Mouse (Mus musculus) heart, adult 18-20 months (tissue): ENCODE data around the gene Cntfr. TPM values are rescaled to one million over a fixed set of nuclear protein-coding genes. Genes with fewer than 3 reads are reported as not detected.

Experiments used
- DNase-seq, 2 experiments: peaks; one replicate each; pipeline ENCODE4 v3.0.0; 2021 to 2022; ENCODE audit warnings: mixed read lengths in 1 of 2
- long read RNA-seq, 2 experiments: library from polyadenylated mRNA; stranded (forward); transcript quantifications; one replicate each; pipeline ENCODE4 v2.0.0; 2021
- total RNA-seq, 2 experiments: library from RNA; stranded (reverse); gene quantifications; 2 replicates each; pipeline ENCODE4 v1.2.3; 2021

The Cntfr gene
- total RNA-seq, result 1 to 10 TPM; 3.3 to 4.4 TPM
- long read RNA-seq, experiment 1, result 0 reads
- long read RNA-seq, experiment 2, result 0 reads

DNA sequence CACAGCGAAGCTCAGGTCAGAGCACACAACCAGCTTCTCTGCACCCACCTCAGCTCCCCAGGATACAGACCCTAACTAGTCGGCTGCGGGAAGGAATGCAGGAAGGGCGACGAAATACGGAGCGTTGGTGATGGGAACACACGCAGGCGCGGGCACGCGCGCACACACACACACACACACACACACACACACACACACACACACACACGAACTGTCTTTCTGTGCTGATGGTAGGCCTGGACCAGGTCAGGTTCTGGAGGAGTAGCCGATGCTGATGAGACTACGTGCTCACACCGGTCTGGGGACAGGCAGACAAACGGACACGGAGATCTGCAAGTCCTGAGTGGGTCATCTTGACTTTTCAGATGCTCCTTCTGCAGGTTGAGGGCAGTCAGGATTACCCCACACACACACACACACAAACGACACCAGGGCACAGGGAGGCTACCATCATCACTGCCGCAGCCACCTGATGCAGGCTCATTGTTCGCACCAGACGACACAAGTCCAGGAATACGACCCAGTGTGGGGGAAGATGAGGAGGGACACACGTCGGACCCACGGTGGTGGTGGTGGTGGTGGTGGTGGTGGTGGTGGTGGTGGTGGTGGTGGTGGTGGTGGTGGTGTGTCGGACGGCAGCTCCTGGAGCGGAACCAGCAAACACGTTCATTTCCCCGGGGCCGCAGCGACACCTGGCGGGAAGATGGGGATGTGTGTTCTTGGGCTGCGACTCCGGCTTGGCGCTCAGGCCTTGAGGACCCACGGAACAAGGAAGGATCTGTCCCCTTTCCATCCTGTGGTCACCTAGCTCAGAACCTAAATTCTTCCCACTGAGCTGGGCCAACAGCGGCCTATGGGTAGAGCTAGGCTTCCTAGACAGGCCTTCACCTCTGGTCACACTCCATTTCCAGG lies at the start of gene Cntfr:
TSS of gene Cntfr (minus strand) at position 160 of the 912 bp plus-strand sequence.
- peak; percentile 85 to 91 for DNase-seq

DNA sequence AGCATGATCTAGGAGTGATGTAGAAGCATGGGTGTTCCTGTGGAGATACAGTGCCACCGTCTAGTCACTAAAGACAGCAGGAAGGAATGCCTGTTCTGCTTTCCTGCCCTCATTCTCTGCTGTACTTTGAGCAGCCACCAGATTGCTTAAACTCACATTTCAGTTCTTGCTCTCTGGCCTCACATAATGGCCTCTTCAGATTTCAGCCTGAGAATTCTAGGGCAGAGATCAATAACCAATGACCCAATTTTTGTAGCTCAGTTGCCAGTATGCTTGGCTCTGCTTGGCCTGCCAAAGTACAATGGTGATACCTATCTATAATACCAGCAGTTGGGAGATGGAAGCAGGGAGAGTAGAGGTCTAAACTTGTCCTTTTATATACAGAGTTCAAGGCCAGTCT lies 48.1 kb upstream of the Cntfr start:
- DNase-seq, result no peak

DNA sequence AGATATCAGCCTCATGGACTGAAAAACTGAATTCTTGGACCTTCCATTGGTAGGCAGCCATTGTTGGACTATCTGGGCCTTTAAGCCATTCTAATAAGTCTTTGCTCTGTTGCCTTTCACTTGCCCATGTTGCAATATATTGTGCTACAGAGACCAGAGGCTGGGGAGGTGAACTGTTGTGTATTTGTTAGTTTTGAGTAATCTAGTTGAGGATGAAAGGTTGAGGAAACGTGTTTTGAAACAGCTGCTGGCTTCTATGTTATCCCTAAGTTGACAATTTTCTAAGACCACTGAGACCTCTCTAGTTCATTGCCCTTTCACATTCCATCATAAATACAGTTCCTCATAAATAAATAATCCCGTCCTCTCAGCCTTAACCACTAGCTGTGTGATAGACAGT lies 47.2 kb upstream of the Cntfr start:
- no peak for DNase-seq

DNA sequence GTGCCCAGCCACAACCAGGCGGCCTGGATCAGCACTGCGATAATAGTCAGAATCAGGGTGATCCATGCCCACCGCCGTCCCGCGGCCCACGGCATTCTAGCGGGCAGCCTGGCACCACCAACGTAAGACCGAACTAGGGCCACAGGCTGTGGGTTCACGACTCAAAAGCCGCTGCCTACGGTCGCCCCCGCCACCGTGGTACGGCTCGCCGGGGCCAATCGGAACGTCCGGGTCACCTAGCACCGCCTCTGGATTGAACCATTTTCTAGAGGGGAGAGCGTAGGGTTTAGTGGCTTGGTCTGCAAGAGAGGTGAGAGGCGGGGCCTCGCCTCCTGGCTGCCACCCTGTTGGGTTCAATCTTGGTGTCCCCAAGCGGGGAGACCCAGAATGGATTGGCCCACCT lies 44.3 kb upstream of the Cntfr start:
- DNase-seq, result peak; percentile 97

DNA sequence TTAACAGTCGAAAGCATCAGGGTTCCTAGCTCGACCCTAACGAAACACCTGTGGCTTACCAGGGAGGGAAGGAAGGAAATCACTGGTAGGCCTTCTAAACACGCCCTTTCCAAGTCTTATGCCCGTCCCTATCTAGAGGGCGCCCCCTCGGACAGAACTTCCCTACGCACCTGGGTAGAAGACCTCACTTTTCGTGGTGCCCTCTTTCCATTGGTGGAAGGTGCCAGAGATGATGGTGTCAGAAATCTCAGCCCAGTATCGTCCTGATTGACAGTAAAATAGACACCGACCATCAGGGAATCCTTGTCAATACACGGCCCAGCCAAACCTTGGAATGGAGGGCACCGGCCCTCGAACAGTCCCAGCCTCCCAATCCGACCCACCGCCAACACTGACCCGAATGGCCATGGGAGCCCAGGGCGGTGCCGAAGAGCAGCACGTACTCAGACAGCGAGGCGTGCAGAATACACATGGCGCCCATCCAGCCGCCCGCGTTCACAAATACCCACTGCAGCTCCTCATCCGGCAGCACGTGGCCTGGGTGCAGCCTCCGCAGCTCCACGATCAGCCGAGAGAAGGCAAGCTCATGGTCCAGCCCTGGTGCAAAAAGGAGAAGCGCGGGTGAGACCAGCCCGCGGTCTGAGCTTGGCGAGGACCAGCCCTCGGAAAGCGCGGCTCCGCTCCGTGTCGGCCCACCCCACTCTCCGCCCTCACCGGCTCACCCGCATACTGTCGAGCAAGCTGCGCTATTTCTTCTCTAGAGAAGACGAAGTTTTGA lies 43.7 kb upstream of the Cntfr start:
- no peak for DNase-seq

DNA sequence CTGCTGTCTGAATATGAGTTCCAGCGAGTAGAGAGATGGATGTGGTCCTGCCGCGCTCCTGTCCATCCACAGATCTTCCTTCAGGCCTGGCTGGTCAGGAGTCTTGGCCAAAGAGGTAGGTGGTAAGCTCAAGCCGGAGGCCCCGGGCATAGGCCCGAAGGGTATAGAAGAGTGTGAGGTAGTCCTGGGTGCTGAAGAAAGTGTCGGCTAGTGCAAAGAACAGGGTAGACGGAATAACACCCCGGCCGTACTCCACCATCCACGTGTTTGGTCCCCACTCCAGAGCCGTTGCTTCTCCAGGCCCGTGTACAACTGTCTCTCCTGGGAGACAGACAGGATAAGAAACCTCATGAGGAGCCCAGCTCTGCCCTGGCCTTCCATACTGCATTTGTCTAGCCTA lies 42.4 kb upstream of the Cntfr start:
- DNase-seq, result no peak

DNA sequence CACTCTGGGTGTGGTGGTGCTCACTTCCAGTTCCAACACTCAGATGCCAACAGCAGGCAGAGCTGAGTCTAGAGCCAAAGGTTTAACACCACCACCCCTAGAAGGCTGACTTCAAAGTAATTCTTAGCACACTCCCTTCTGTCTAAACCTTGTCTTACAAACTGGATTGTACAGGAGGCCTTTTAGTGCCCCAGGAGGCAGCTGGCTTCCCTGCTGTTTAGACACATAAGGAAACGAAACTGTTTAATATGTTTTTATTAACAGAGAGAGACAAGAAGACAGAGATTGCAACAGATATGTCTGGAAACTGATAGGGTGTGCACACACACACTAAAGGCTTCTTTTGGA lies 41.3 kb upstream of the Cntfr start:
- no peak for DNase-seq

DNA sequence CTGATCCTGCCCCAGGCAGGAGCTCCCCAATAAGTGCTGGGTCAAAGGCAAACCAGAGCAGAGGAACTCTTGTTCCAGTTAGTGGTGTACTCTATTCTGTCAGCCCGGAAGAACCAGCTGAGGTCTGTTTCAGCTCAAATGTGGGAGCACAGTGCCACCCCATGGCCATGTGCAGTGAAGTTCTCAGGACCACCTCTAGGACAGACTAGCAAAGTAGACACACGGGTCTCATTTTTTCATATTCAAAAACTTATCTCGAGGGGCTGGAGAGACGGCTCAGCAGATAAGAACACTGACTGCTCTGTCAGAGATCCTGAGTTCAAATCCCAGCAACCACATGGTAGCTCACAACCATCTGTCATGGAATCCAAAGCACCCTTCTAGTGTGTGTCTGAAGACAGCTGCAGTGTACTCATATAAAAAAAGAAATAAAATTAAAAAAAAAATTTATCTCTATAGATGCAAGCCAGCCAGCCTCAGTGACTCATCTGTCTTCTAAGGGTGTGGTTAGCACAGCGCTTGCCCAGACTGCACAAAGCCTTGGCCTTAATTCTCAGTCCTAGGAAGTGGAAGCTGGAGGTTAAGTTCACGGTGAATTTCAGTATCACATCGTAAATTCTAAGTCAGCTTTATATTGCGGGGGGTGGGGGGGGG lies 40.8 kb upstream of the Cntfr start:
- peak; percentile 79 to 87 for DNase-seq

DNA sequence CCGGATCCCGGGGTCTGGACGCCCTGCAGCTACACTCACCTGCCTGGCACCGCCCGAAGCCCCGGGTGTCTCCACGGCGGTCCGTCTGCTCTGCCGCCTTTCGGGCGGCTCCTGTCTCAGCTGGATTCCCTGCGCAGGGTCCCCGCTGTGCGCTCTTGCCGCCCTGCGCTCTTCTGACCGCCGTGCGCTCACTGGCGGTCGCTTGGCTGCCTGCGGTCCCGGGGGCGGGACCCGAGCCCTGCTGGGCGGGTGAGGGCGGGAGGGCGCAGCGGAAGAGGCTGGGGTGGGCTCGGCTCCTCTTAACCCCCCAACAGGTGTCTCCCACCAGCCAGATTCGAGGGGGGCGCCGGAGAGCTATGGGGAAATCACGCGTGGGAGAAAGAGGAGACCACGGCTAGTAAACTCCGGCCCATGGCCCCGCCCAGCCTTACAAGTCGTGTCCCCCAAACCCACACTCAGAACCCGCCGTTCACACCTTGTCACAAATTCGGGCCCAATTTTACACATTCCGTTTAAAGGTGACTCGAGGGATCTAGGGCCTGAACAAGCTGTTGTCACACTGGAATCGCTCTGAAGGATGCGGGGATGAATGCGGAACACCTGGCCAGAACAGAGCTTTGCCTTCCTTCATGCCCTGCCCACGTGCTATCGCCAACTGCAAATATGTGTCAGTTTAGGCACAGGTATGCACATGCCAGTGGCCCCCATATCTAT lies 34.3 kb upstream of the Cntfr start, which contains the start of gene Arid3c:
TSS of gene Arid3c (minus strand) at position 91 of the 714 bp plus-strand sequence.
- DNase-seq, result no peak

DNA sequence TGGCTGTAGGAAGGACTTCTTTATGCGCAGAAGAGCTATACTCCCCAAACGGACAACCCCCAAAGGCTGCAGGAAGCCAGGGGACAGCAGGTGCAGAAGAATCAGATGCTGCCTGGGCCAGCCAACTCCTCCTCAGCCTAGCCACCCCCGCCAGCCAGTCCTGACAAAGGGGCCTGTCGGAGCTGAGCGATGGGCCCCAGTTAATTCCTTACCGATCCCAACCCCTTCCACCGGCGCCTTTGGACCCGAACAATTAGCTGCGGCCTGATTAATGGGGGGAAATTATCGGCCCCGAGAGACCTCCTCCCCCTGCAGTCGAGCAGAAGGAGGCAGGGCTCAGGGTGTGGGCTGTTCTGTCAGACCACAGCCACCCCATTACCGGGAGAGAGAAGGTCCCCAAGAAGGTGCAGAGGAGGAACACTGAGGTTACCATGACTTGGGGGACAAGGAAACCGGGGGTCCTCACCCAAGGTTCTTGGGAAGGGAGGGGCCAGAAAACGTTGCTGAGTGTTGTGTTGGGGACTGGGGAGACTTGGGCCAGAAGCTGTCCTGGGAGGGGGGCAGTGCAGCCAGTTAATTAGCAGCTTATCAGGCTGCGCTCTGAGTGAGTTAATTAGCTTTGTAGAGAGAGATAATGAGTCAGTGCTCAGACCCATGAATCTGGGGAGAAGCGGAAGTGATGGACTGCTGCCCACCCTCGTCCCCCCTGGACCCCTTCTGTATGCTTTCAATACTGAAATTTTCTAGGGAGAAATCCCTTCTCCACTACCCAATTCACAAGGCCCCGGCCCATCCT lies 30.1 kb upstream of the Cntfr start:
- DNase-seq, result no peak

DNA sequence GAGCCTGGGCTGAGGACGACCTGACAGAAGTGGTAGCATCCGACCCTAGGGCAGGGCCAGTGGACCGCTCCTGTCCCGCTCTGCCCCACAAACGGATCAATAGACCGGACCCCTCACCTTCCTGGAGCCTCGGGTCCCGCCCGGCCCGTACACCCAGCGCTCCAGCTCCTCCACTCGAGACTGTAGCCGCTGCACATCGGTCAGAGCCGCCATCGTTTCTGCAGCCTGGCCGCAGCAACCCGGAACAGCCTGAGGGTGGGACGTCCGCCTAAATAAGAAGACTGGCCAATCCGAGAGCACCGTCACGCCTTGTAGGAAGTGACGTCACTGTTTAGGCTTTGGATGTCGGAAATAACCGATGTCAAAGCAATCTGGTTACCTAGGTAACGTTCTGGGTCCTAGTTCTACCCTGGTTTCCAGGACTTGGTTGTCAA lies 26.0 kb upstream of the Cntfr start, which contains the start of gene Dctn3:
TSS of gene Dctn3 (minus strand) at position 253 of the 434 bp plus-strand sequence.
- peak; percentile 92 to 95 for DNase-seq

DNA sequence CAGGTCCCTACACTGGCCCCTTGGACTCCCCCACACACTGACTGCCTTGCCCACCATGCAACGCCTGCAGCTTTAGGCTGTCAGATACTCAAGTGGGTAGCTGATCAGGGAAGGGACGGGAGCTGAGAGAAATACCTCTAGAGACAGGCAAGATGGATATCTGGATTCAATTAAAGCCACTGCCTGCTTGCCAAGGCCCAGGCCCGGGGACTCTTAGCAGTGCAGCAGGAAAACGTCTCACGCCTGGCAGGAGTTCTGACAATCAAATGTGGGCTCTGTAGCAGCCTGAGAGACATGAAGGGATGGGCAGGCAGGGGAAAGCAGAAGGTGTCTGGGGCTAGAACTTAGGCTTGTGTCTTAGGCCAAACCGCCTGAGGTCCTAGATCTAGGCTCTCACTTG lies 19.9 kb upstream of the Cntfr start:
- DNase-seq, result no peak

DNA sequence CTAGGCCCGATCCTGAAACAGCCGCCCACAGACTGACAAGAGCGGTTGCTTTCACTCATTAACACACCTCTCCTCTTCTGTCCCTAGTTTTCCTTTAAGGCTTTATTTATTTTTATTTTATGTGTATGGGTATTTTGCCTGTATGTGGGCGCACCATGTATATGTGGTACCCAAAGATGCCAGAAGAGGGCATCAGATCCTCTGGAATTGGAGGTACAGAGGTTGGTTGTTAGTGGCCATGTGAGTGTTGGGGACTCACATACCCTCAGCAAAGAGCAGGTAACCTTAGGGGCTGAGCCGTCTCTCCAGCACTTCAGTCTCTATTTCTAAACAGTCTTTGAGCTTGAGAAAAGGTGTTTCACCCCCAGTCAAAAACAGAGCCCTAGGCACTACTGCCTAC lies 18.7 kb upstream of the Cntfr start:
- DNase-seq, result peak; percentile 32 to 63

DNA sequence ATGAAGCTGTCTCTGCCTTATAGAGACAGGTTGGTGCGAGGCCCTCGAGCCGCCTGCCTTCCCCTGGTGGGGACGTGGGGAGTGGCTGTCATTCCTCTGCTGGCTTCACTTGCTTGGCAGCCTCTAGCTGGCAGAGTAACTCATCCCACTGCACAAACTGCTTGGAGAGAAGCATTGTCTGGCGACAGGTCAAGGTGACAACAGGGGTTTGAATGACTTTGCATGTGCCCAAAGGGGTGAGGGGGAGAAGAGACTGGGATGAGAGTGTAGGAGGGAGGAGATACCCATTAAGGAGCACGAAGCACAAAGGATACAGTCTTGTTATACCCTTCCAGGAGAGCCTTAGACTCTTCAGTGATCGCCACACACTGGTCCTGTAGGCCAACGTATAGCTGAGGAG lies 18.2 kb upstream of the Cntfr start:
- no peak for DNase-seq

DNA sequence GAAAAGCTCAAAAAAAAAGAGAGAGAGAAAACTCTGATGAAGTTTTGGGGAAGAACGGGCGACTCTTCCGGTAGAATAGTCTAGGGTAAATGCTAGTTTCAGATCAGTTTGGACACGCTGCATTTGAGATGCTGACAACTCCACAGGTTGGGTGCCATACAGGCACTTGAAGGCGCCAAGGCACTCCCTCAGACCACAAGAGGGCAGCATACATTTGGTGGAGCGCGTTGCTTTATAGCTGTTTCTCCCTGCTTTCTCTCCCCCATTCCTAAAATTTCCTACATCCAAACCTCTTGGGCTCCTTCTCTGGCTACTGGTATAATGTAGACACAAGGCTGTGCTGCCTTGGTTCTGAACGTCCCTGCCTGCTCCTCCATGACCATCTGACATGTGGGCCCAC lies 17.4 kb upstream of the Cntfr start:
- peak; percentile 70 to 86 for DNase-seq

DNA sequence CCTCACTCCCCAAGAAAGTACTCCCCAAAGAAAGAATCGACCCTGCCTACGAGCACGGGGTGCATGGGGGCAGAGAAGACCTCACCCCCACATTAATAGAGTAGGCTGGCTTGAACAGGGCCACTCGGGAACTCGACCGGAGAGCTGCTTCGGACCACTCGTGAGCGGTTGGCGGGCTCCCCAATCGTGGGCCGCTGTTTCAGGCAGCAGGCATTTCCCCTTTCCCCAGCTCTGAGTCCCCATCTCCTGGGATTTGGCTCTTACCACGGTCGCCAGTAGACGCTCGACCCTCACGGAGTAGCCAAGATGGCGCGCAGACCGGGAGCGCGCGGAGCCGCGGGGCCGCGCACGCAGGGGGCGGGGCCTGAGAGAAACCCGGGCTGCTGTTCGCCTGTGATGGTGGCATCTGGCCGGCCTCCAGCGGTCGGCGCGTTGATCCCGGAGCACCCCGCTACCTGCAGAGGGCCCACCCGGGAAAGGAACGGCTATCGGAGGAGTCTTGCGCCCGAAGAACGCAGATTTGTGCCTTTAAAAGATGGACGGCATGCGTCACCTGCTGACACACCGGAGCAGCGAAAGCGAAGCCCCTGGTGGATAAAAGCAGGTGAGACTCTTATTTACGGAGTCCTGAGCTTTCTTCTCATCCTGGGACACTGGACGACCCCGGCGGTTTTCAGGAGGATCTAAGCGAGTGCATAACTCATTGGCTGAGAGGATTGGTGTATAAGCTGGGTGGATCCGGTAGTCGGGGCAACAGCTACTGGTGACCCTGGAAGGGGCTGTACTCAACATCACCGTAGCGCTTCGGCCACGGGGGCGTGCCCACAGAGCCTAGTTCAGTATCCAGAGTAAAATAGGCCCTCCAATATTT lies 16.5 kb upstream of the Cntfr start, which contains the start of gene Rpp25l:
TSS of gene Rpp25l (minus strand) at position 338 of the 871 bp plus-strand sequence.
- DNase-seq, result peak; percentile 84 to 95

DNA sequence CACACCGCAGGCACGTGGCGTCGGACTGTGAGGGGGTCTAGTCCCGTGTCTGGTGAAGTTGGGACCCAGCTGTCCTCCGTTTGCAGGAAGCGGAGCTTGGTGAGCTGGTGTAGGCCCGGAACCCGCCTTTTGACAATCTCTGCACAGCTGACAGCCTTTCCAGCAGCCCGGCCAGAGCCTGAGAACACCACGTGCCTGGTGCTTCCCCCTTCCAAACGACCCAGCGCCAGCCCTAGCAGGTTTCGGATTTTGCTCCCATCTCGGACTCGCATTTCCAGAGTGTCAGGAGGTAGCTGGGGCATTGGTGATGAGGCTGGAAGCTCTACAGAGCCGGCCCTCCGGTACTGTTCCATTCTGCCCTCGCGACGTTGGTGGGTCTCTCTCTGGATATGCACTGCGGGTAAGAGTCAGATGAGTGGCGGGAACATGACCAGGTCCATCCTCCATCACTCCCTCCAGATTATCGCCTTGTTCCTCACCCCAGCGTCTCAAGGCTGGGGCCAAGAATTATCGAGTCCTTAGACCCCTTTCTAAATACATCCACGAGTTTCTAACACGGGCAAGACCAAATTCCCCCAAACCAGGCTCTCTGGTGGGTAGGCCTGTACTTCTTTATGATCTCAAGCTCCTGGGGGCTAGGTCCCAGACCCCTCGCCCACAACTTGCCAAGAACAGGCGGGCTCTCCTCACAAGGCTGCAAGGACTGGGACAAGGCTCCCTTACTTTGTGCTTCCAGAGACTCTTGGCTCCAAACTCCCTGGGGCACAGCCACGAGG lies 15.7 kb upstream of the Cntfr start:
- DNase-seq, result peak; percentile 43 to 48

DNA sequence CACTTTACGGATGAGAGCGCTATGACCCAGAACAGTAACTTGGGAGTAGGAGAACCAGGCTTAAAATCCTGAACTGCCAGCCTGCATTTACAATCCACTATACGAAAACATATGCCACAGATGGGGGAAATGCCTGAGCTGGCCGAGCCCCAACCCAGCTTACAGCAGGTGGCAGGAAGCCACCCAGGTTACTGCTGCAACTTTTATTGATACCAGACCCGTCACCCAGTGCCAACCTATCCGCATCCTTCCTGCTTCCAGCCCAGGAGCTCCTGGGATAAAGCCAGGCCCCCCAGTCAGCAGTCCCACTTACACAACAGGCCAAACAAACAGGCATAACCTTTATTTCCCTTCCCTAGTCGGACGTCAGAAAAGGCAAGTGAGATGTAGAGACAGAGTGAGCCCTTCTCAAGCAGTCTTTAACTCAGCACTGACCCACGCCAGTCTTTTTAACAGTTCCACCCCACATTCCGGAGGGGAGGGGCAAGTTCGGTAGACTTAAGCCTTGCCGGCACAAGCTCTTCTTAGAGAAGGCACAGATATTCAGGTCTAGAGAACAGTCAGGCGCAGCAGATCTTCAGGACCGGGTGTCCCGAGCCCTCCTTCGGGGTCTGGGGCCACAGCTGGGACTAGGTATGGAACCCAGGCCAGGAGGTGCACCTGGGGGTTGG lies 15.0 kb upstream of the Cntfr start:
- no peak for DNase-seq
